Mouse (Mus musculus) liver, postnatal 0 days (tissue): ENCODE measurements around the gene Pcyt1a. TPM values are rescaled to one million over a fixed set of nuclear protein-coding genes. Genes with fewer than 3 reads are reported as not detected.
A peak's percentile ranks its signal among the peaks of the same experiment; 100 is the strongest.

ENCODE experiments used
- ATAC-seq: fragments of 200-750 bp; cut with Nextera tagmentation; 2 replicates; pipeline ENCODE4 v1.8.0; 2017; ENCODE audit warnings: mild to moderate bottlenecking, moderate library complexity
- DNase-seq: peaks from one replicate; pipeline ENCODE4 v3.0.0-alpha.2; 2016
- H3K27ac ChIP-seq: fragments of 300-500 bp; sonication (generic); 2 replicates; pipeline ENCODE4 v1.5.1; 2014; ENCODE audit warnings: antibody characterized with exemption, moderate library complexity, mild to moderate bottlenecking, low read depth
- H3K27me3 ChIP-seq: fragments of 300-500 bp; sonication (generic); 2 replicates; pipeline ENCODE4 v1.6.1; 2014; ENCODE audit warnings: low read length, control low read depth, mixed read lengths; ENCODE audit not compliant: insufficient read depth
- H3K36me3 ChIP-seq: fragments of 300-500 bp; sonication (generic); replicated peaks from 2 replicates; pipeline ENCODE4 v1.6.1; 2014; ENCODE audit warnings: mild to moderate bottlenecking, control low read depth, low read length, moderate library complexity, mixed read lengths; ENCODE audit not compliant: insufficient read depth
- H3K4me1 ChIP-seq: fragments of 300-500 bp; sonication (generic); 2 replicates; pipeline ENCODE4 v1.6.1; 2014; ENCODE audit warnings: antibody characterized with exemption, mild to moderate bottlenecking, control low read depth; ENCODE audit not compliant: insufficient read depth
- H3K4me2 ChIP-seq: fragments of 300-500 bp; sonication (generic); 2 replicates; pipeline ENCODE4 v1.6.1; 2014; ENCODE audit warnings: low read depth, mild to moderate bottlenecking, low read length, moderate library complexity, mixed read lengths
- H3K4me3 ChIP-seq: fragments of 300-500 bp; sonication (generic); 2 replicates; pipeline ENCODE4 v1.5.1; 2014; ENCODE audit warnings: low read depth, low read length
- H3K9ac ChIP-seq: fragments of 300-500 bp; sonication (generic); replicated peaks from 2 replicates; pipeline ENCODE4 v1.6.1; 2014; ENCODE audit warnings: mild to moderate bottlenecking, moderate library complexity
- H3K9me3 ChIP-seq: fragments of 300-500 bp; sonication (generic); 2 replicates; pipeline ENCODE4 v1.6.1; 2016; ENCODE audit warnings: mild to moderate bottlenecking, control low read depth, low read length, mixed read lengths
- CTCF ChIP-seq: sonication (generic); IDR thresholded peaks from 2 replicates; pipeline ENCODE4 v1.5.1; 2016; ENCODE audit warnings: antibody characterized with exemption, low read depth
- EP300 ChIP-seq: IDR thresholded peaks from 2 replicates; pipeline ENCODE4 v1.6.1; 2016; ENCODE audit warnings: antibody characterized with exemption, low read depth, mild to moderate bottlenecking
- WGBS: fragments of 180-500 bp; shearing (Covaris S2); extraction: QIAGEN DNeasy Blood & Tissue Kit; methylation state at CpG from one replicate; pipeline ENCODE4 v1.1.7; 2014; ENCODE audit not compliant: insufficient replicate concordance; 5-methylcytosine and 5-hydroxymethylcytosine counted together
- polyA plus RNA-seq: library from polyadenylated mRNA; unstranded; fragments of >200 nt; fragmentation: Nextera tagmentation; extraction: Ambion mirVana; gene quantifications from 2 replicates; pipeline ENCODE4 v1.2.1, GENCODE M21; 2015

Gene Pcyt1a
- polyA plus RNA-seq, 1 experiment from 2014 or later: 32.9 TPM

GRCm38 (mm10) chr16:32510399-32511337 is 79.9 kb downstream of the Pcyt1a start:
- TF ChIP-seq EP300 (no peak), CTCF (no peak)
- DNase-seq (no peak), ATAC-seq (no peak)
- 57% methylated on average over 18 of the region's 18 CpGs for WGBS
- Histone ChIP-seq H3K9me3 (no peaks in the 10 kb centered on the region), H3K27ac (peak overlapping the region; percentile 98), H3K36me3 (no peaks in the 10 kb centered on the region), H3K4me1 (peaks cover 41% of the 10 kb centered on the region), H3K4me2 (peak overlapping the region; percentile 66), H3K9ac (peak overlapping the region; percentile 62), H3K4me3 (no peak overlapping the region), H3K27me3 (no peaks in the 10 kb centered on the region)

GRCm38 (mm10) chr16:32511338-32511734 is 80.6 kb downstream of the Pcyt1a start:
- H3K27ac ChIP-seq: peak overlapping the region; percentile 98
- peaks cover 47% of the 10 kb centered on the region for H3K4me1 ChIP-seq
- TF ChIP-seq EP300 (no peak), CTCF (no peak)
- DNase-seq: no peak
- ATAC-seq: no peak
- 74% methylated on average over 3 of the region's 3 CpGs for WGBS
- peak overlapping the region; percentile 62 for H3K9ac ChIP-seq
- peak overlapping the region; percentile 66 for H3K4me2 ChIP-seq
- H3K4me3 ChIP-seq: no peak overlapping the region
- no peaks in the 10 kb centered on the region for H3K36me3 ChIP-seq
- H3K9me3 ChIP-seq: no peaks in the 10 kb centered on the region
- no peaks in the 10 kb centered on the region for H3K27me3 ChIP-seq

GRCm38 (mm10) chr16:32511827-32512490 is 81.2 kb downstream of the Pcyt1a start:
- no peaks in the 10 kb centered on the region for H3K27me3 ChIP-seq
- TF ChIP-seq CTCF (no peak), EP300 (no peak)
- 82% methylated on average over 8 of the region's 8 CpGs for WGBS
- H3K4me1 ChIP-seq: peaks cover 48% of the 10 kb centered on the region
- H3K9ac ChIP-seq: peak overlapping the region; percentile 62; the same call in 1 of the 2 replicates
- H3K36me3 ChIP-seq: no peaks in the 10 kb centered on the region
- H3K4me2 ChIP-seq: peak overlapping the region; percentile 66
- peak overlapping the region; percentile 98 for H3K27ac ChIP-seq
- no peaks in the 10 kb centered on the region for H3K9me3 ChIP-seq
- no peak for ATAC-seq
- no peak overlapping the region for H3K4me3 ChIP-seq
- DNase-seq: no peak

- Histone ChIP-seq H3K4me1 (peaks cover 52% of the 10 kb centered on the region), H3K27ac (peak overlapping the region; percentile 98), H3K36me3 (no peaks in the 10 kb centered on the region), H3K4me2 (peak overlapping the region; percentile 66; the same call in 1 of the 2 replicates), H3K9me3 (no peaks in the 10 kb centered on the region), H3K4me3 (no peak overlapping the region), H3K27me3 (no peaks in the 10 kb centered on the region), H3K9ac (peak overlapping the region; percentile 18; the same call in 1 of the 2 replicates)
- WGBS: 85% methylated on average over 3 of the region's 3 CpGs
- TF ChIP-seq CTCF (no peak), EP300 (no peak)
- ATAC-seq (no peak), DNase-seq (no peak)
Observed at GRCm38 (mm10) chr16:32512921-32513320, 82.2 kb downstream of the Pcyt1a start.

- ATAC-seq (no peak), DNase-seq (no peak)
- Histone ChIP-seq H3K9me3 (no peaks in the 10 kb centered on the region), H3K27me3 (no peaks in the 10 kb centered on the region), H3K27ac (peak overlapping the region; percentile 98), H3K9ac (no peak overlapping the region), H3K36me3 (no peaks in the 10 kb centered on the region), H3K4me2 (no peak overlapping the region), H3K4me3 (no peak overlapping the region), H3K4me1 (peaks cover 57% of the 10 kb centered on the region)
- WGBS: 95% methylated on average over 6 of the region's 6 CpGs
- TF ChIP-seq EP300: no peak
- no peak for TF ChIP-seq CTCF
Observed at GRCm38 (mm10) chr16:32513401-32513800, 82.7 kb downstream of the Pcyt1a start.

- H3K27me3 ChIP-seq: no peaks in the 10 kb centered on the region
- no peak overlapping the region for H3K4me2 ChIP-seq
- no peak for TF ChIP-seq CTCF
- ATAC-seq (no peak), DNase-seq (no peak)
- H3K4me3 ChIP-seq: no peak overlapping the region
- no peaks in the 10 kb centered on the region for H3K36me3 ChIP-seq
- peaks cover 57% of the 10 kb centered on the region for H3K4me1 ChIP-seq
- WGBS: 96% methylated on average over 6 of the region's 6 CpGs
- no peaks in the 10 kb centered on the region for H3K9me3 ChIP-seq
- no peak overlapping the region; the same call in 1 of the 2 replicates for H3K9ac ChIP-seq
- no peak overlapping the region for H3K27ac ChIP-seq
Observed at GRCm38 (mm10) chr16:32513948-32514347, 83.2 kb downstream of the Pcyt1a start.
